Mouse (Mus musculus) kidney, embryonic 14.5 days (tissue): ENCODE data around the gene Hnrnpa2b1. TPM values are rescaled to one million over a fixed set of nuclear protein-coding genes. Genes with fewer than 3 reads are reported as not detected.

Experiments used
- ATAC-seq: fragments of 200-750 bp; cut with Nextera tagmentation; 2 replicates; pipeline ENCODE4 v1.8.0; 2017; ENCODE audit warnings: moderate number of reproducible peaks, mild to moderate bottlenecking, moderate TSS enrichment, moderate library complexity; ENCODE audit not compliant: low FRiP score, low TSS enrichment
- H3K27ac ChIP-seq: fragments of 300-500 bp; sonication (generic); 2 replicates; pipeline ENCODE4 v1.5.1; 2014; ENCODE audit warnings: low read depth, mild to moderate bottlenecking, low read length, moderate library complexity, mixed read lengths
- H3K27me3 ChIP-seq: fragments of 300-500 bp; sonication (generic); 2 replicates; pipeline ENCODE4 v1.6.1; 2014; ENCODE audit warnings: mild to moderate bottlenecking, low read length; ENCODE audit not compliant: control insufficient read depth, insufficient read depth
- H3K36me3 ChIP-seq: fragments of 300-500 bp; sonication (generic); 2 replicates; pipeline ENCODE4 v1.6.1; 2014; ENCODE audit warnings: low read length, mixed read lengths; ENCODE audit not compliant: control insufficient read depth, insufficient read depth
- H3K4me1 ChIP-seq: fragments of 300-500 bp; sonication (generic); 2 replicates; pipeline ENCODE4 v1.6.1; 2014; ENCODE audit warnings: low read length, mixed read lengths; ENCODE audit not compliant: control insufficient read depth, insufficient read depth
- H3K4me2 ChIP-seq: fragments of 300-500 bp; sonication (generic); replicated peaks from 2 replicates; pipeline ENCODE4 v1.6.1; 2014; ENCODE audit warnings: low read depth, mild to moderate bottlenecking, low read length
- H3K4me3 ChIP-seq: fragments of 300-500 bp; sonication (generic); 2 replicates; pipeline ENCODE4 v1.5.1; 2014; ENCODE audit warnings: mild to moderate bottlenecking, low read length
- H3K9ac ChIP-seq: fragments of 300-500 bp; sonication (generic); 2 replicates; pipeline ENCODE4 v1.6.1; 2014; ENCODE audit warnings: low read depth, mild to moderate bottlenecking, low read length, moderate library complexity
- H3K9me3 ChIP-seq: fragments of 300-500 bp; sonication (generic); 2 replicates; pipeline ENCODE4 v1.6.1; 2016; ENCODE audit warnings: low read length; ENCODE audit not compliant: control insufficient read depth
- WGBS: fragments of 180-500 bp; shearing (Covaris S2); extraction: QIAGEN DNeasy Blood & Tissue Kit; methylation state at CpG from one replicate; pipeline ENCODE4 v1.1.7; 2014; 5-methylcytosine and 5-hydroxymethylcytosine counted together
- polyA plus RNA-seq: library from polyadenylated mRNA; unstranded; fragments of >200 nt; fragmentation: Nextera tagmentation; extraction: Ambion mirVana; gene quantifications from 2 replicates; pipeline ENCODE4 v1.2.1, GENCODE M21; 2014

Gene Hnrnpa2b1
- polyA plus RNA-seq, 1 experiment from 2014 or later = 1,378 TPM

DNA sequence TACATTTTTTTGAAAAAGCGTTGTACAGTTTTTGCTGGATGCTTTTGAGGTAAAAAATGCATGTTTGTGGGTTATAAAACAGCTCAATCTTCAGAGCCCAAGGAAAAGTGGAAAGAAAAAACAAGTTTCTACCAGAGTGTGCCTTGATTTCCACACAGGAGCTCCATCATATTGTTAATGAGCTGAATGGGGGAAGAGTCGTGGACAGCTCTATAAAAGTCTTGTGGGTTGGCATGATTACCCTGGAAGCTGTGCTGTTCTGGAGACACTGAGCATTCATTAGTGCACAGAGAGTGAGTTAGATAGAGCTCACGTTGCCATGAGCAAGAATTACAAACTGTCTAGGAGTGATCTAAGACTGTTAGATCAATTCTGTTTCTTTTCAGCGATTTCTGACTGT lies 2.5 kb upstream of the Hnrnpa2b1 start:
- 47% methylated on average over 4 of the region's 4 CpGs for WGBS
- Histone ChIP-seq H3K4me2 (peak overlapping the region; percentile 43), H3K4me1 (peaks cover 18% of the 10 kb centered on the region), H3K27ac (no peak overlapping the region), H3K27me3 (no peaks in the 10 kb centered on the region), H3K36me3 (peaks cover 49% of the 10 kb centered on the region), H3K4me3 (peak overlapping the region; percentile 97), H3K9me3 (no peaks in the 10 kb centered on the region), H3K9ac (peak overlapping the region; percentile 100)
- ATAC-seq = no peak

DNA sequence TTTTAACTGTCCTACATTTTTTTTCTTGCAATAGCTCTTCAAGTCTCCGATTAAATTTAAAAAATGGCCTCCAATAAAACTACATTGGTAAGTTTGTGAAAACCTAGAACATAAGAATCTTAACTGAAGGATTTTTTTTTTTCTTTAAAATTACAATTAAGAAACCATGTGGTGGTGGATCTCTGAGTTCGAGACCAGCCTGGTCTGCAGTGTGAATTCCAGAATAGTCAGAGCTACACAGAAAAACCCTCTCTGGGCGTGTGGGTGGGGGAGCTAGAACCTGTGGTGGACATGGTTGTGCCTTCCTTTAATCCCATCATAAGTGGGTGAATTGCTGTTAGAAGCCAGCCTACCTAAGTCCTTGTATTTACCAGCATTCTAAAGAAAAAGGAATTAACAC lies 2.1 kb upstream of the Hnrnpa2b1 start:
- H3K9me3 ChIP-seq = no peaks in the 10 kb centered on the region
- H3K4me1 ChIP-seq = peaks cover 20% of the 10 kb centered on the region
- no peak for ATAC-seq
- peaks cover 50% of the 10 kb centered on the region for H3K36me3 ChIP-seq
- no peaks in the 10 kb centered on the region for H3K27me3 ChIP-seq
- peak overlapping the region; percentile 100 for H3K9ac ChIP-seq
- H3K27ac ChIP-seq = no peak overlapping the region
- peak overlapping the region; percentile 43 for H3K4me2 ChIP-seq
- 9% methylated on average over 3 of the region's 3 CpGs for WGBS
- peak overlapping the region; percentile 97 for H3K4me3 ChIP-seq

DNA sequence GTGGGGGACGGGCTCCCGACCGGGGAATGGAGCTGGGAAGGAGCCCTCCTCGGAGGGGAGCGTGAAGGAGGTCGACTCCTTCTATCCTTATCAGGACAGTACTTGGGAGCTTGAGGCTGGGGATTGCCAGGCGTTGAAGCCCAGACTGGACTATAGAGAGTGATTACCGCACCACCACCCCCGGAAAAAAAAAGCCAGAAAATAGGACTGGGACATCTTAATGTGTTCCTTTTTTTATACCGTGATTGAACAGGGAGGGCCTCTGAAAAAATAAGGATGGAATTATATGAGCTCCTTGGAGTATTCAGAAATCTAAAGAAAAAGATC lies 1.4 kb upstream of the Hnrnpa2b1 start:
- Histone ChIP-seq H3K9ac (peak overlapping the region; percentile 100), H3K4me3 (peak overlapping the region; percentile 97), H3K27me3 (no peaks in the 10 kb centered on the region), H3K27ac (peak overlapping the region; percentile 100), H3K9me3 (no peaks in the 10 kb centered on the region), H3K4me1 (peaks cover 26% of the 10 kb centered on the region), H3K36me3 (peaks cover 51% of the 10 kb centered on the region), H3K4me2 (peak overlapping the region; percentile 43)
- no peak; the same call in 1 of the 2 replicates for ATAC-seq
- WGBS = under 1% methylated on average over 10 of the region's 10 CpGs

DNA sequence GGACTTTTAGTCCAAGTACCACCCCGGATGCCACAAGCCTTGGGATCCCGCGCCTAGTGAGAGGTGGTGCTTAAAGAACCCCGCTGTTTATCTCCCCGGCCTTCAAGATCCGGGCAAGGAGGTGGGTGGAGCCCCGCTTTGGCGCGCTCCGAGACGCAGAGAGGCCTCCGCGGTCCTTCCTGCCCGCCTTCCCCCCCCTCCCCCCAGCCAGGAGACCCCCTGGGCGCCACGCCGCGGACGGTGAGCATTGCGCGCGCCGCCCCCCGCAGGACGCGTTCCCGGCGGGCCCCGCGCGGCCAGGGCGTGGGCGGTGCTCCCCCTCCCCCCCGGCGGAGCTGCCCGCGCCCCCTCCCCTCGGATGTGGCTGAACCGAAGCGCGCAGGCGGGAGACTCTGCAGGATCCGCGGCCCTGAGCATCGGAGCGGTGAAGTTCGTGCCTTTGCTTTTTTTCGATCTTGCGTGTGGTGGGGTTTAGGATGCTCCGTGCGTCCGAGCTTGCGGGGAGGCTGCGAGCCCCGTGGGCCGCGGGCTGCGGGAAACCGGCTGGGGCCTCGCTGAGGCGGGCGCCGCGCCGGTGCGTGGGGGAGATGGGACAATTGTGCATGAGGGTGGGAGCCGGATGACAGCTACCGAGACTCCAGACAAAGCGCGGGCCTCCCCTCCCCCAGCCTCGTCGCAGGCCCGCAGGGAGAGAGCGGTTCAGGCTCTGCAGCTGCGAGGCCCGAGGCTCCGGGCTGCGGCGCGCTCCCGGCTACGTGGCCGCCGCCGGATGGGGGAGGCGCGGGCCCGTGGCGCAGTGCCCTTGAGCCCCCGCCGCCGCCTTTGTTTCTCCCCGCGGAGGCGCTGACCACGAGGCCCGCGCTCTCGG lies 851 bp upstream of the Hnrnpa2b1 start, which contains the start of gene Cbx3:
Gene Cbx3 (plus strand): TSS at position 50 of the 868 bp plus-strand sequence.
- Histone ChIP-seq H3K4me2 (peak within 1 kb of the TSS; percentile 43), H3K27me3 (no peaks in the 10 kb centered on the region), H3K9me3 (no peaks in the 10 kb centered on the region), H3K9ac (peak within 1 kb of the TSS; percentile 100), H3K4me1 (peaks cover 32% of the 10 kb centered on the region), H3K27ac (peak within 1 kb of the TSS; percentile 100), H3K36me3 (peaks cover 52% of the 10 kb centered on the region), H3K4me3 (peak within 1 kb of the TSS; percentile 97)
- WGBS = 2% methylated on average over 52 of the region's 99 CpGs
- ATAC-seq = peak; percentile 88

DNA sequence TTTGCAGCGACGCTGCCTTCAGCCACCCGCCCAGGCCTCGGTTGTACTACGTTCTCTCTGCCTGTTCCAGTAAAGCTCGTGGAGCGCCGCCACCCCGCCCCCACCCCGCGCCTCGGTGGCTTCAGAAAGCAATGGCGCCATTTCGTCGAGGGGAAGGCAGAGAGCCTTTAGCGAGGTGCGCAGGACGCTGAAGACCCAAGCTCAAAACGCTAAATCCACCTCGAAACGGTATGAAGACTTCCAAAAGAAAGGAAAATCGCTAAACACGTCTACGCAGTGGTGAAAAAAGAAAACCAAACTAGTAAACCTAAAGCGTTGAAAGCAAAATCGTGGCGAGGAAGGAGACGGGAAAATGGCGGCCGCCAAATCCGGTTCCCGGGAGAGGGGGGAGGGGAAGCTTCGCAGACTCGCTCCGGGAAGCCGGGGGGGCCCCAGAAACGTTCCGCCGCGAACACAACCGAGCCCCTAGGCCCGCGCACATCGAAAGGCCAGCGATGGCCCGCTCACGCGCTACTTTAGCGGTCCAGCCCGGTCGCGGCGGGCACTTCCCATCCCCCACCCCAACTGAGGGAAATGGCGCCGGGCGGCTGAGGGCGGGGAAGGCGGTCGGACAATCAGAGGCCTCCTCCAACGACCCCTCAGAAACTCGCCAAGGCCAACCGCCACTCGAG lies 668 bp downstream of the Hnrnpa2b1 start:
- Histone ChIP-seq H3K4me1 (peaks cover 34% of the 10 kb centered on the region), H3K36me3 (peaks cover 53% of the 10 kb centered on the region), H3K27ac (peak overlapping the region; percentile 100), H3K9ac (peak overlapping the region; percentile 100), H3K27me3 (no peaks in the 10 kb centered on the region), H3K4me2 (peak overlapping the region; percentile 52), H3K4me3 (peak overlapping the region; percentile 97), H3K9me3 (no peaks in the 10 kb centered on the region)
- ATAC-seq = peak; percentile 5; the same call in 1 of the 2 replicates
- under 1% methylated on average over 62 of the region's 63 CpGs for WGBS

DNA sequence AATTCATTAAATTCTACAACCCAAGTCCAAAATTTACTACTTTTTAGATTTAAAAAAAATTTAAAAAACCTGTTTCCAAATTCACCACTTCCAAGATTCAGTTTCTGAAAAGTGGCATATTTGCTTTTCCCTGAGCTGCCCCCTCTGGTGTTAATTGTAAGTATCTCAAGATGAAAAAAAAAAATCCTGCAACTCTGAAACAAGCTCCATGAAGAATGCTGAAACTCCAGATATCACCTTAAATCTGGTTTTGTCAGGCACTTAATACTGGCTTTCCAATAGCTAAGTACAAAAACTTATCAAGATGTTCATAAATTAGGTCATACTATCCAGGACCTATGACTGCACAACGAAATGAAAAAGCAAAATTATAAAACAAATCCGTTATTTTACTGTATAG lies 2.0 kb downstream of the Hnrnpa2b1 start:
- H3K27ac ChIP-seq = no peak overlapping the region
- H3K9me3 ChIP-seq = no peaks in the 10 kb centered on the region
- peaks cover 24% of the 10 kb centered on the region for H3K4me1 ChIP-seq
- H3K36me3 ChIP-seq = peaks cover 53% of the 10 kb centered on the region
- no peak for ATAC-seq
- 0% methylated on average over 2 of the region's 2 CpGs for WGBS
- peak overlapping the region; percentile 52 for H3K4me2 ChIP-seq
- H3K9ac ChIP-seq = peak overlapping the region; percentile 100; the same call in 1 of the 2 replicates
- H3K4me3 ChIP-seq = peak overlapping the region; percentile 97
- H3K27me3 ChIP-seq = no peaks in the 10 kb centered on the region

DNA sequence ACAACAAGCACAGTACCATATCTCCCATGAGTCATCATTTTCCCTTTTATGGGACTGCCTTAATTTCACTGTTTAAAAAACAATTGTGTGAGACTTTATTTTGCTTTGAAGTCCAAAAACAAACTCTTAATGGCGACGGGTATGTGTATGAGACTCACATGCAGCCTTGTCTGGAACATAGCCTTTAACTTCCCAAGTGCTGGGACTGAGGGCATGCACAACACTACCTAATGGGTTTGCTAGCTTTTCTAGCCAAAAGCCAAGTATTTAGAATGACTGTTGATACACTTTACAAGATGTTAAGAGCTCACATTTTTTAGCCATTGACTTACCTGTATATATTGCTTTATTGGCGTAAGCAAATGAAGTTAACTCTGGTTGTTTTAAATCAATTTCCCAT lies 9.3 kb downstream of the Hnrnpa2b1 start:
- H3K9ac ChIP-seq = no peak overlapping the region
- no peak for ATAC-seq

DNA sequence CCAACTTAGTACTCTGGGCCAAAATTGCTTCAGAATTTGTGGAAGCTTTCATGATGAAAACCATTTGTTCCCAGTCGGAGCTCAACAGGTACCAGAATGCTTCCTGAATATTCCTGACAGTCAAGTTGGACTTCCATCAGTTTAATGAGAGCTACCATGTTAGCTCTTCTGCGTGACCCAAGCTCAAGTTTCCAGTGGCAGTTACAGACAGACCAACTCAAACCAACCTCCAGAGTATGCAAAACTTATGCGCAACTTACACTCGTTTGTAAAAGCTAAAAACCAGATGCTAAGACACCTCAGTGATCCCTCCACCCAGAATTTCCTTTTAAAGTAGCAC lies 9.7 kb downstream of the Hnrnpa2b1 start:
- ATAC-seq = no peak
- H3K4me1 ChIP-seq = no peaks in the 10 kb centered on the region
- H3K4me2 ChIP-seq = no peak overlapping the region
- H3K9ac ChIP-seq = no peak overlapping the region
- peaks cover 61% of the 10 kb centered on the region for H3K36me3 ChIP-seq
- no peaks in the 10 kb centered on the region for H3K27me3 ChIP-seq
- H3K9me3 ChIP-seq = no peaks in the 10 kb centered on the region
- H3K4me3 ChIP-seq = no peak overlapping the region
- no peak overlapping the region for H3K27ac ChIP-seq
- 79% methylated on average over 4 of the region's 4 CpGs for WGBS

More for the DNA sequence above, 9.3 kb downstream of the Hnrnpa2b1 start:
- no peaks in the 10 kb centered on the region for H3K27me3 ChIP-seq
- no peak overlapping the region for H3K27ac ChIP-seq
- H3K4me3 ChIP-seq = no peak overlapping the region
- peaks cover 65% of the 10 kb centered on the region for H3K36me3 ChIP-seq
- 84% methylated on average over 3 of the region's 3 CpGs for WGBS
- H3K9me3 ChIP-seq = no peaks in the 10 kb centered on the region
- no peak overlapping the region for H3K4me2 ChIP-seq
- H3K4me1 ChIP-seq = 0 out of 2 replicates have a peak, but pooled peaks cover under 1% of the 10 kb centered on the region
